Mouse (Mus musculus) erythroblast, embryonic 14.5 days (primary cell): ENCODE data around the gene Mtor. TPM values are rescaled to one million over a fixed set of nuclear protein-coding genes. Genes with fewer than 3 reads are reported as not detected.

ENCODE experiments used
- H3K27me3 ChIP-seq: 2 replicates; pipeline ENCODE4 v1.6.1; 2012; ENCODE audit warnings: inconsistent platforms; ENCODE audit not compliant: control insufficient read depth
- H3K36me3 ChIP-seq: 2 replicates; pipeline ENCODE4 v1.6.1; 2012; ENCODE audit warnings: mild to moderate bottlenecking, inconsistent platforms; ENCODE audit not compliant: control insufficient read depth
- H3K4me1 ChIP-seq: 2 replicates; pipeline ENCODE4 v1.6.1; 2012; ENCODE audit warnings: inconsistent platforms; ENCODE audit not compliant: control insufficient read depth
- H3K4me3 ChIP-seq: replicated peaks from 2 replicates; pipeline ENCODE3; 2012; ENCODE audit warnings: moderate library complexity, mild to moderate bottlenecking, inconsistent platforms
- H3K9me3 ChIP-seq: 2 replicates; pipeline ENCODE4 v1.6.1; 2012; ENCODE audit warnings: low read length, inconsistent platforms, mixed read lengths; ENCODE audit not compliant: control insufficient read depth
- GATA1 ChIP-seq: IDR thresholded peaks from 2 replicates; pipeline ENCODE4 v1.6.1; 2012; ENCODE audit warnings: low read length, inconsistent platforms, mixed read lengths
- TAL1 ChIP-seq: IDR thresholded peaks from 3 replicates; pipeline ENCODE4 v1.6.1; 2012; ENCODE audit warnings: low read length, inconsistent platforms, mixed read lengths
- polyA plus RNA-seq: library from polyadenylated mRNA; stranded (reverse); fragments of >175 nt; gene quantifications from 2 replicates; pipeline ENCODE4 v1.2.3, GENCODE M21; 2012

The Mtor gene
- 0.99 and 1.2 TPM in 2 replicates for polyA plus RNA-seq

DNA sequence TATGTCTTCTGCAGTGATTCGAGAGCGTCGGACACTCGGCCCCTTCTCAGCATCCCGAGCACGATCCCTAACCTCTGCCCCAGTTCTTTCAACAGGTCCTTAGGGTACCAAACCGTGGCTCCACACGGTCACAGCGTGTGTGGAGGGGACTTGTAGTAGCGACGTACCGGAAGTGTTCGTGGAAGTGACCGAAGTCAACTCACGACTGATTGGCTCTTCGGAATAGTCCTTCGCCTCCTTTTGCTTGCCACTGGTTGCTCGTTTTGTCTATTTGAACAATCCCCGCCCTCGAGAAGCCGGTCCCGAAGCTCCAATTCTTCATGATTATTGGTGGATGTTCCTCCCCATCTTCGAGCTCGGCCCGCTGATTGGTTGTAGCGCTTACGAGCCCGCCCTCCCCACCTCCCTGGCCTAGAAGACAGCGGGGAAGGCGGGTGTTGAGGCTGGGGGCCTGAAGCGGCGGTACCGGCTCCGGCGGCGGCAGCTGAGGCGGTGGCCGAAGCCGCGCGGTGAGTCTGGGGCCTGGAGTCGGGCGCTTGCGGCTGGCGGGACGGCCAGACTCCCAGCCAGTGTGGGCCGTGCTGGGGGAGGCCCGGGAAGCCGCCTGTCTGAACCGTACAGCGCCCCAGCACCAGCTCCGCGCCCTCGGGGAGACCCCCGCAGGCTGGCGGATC, at the start of gene Mtor:
Mtor (plus strand) TSS at position 433 of the 674 bp plus-strand sequence.
- H3K4me1 ChIP-seq = peaks cover 38% of the 10 kb centered on the region
- TF ChIP-seq GATA1 (no peak), TAL1 (no peak)

DNA sequence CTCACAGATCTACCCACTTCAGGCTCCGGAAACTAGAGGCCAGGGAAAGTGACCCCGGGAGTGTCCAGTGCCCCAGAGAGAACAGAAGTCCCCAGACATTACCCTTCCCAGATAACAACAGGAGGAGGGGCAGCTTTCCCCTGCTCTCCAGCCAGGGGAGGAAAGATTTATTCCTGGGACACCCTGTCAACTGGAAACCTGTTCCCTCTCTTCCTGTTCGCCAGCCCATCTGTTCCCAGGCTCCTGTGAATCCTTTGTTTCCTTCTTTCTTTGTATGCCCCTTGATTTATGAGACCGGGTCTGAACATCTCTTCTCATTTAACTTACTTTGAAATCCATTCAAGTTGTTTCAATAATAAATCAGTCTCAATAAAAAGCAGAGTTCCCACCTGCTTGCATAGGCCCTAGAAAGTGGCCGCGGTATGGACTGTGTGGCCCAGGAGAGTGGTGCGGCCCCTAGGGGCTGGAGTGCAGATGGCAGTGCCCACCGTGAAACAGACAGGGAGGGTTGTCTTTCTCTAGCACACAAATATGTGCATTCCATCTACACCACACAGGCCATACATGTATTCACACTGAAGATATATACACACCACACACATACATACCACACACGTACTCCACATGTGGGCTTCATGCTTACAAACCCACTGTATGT, 48.8 kb upstream of the Mtor start:
- Histone ChIP-seq H3K36me3 (no peaks in the 10 kb centered on the region), H3K4me1 (no peaks in the 10 kb centered on the region), H3K4me3 (no peak overlapping the region), H3K9me3 (no peaks in the 10 kb centered on the region), H3K27me3 (peaks cover 23% of the 10 kb centered on the region)
- TF ChIP-seq TAL1 (no peak), GATA1 (no peak)

More for the DNA sequence above, at the start of gene Mtor:
- Histone ChIP-seq H3K4me3 (peak within 1 kb of the TSS; percentile 94), H3K36me3 (peaks cover 14% of the 10 kb centered on the region), H3K27me3 (no peaks in the 10 kb centered on the region), H3K9me3 (no peaks in the 10 kb centered on the region)

DNA sequence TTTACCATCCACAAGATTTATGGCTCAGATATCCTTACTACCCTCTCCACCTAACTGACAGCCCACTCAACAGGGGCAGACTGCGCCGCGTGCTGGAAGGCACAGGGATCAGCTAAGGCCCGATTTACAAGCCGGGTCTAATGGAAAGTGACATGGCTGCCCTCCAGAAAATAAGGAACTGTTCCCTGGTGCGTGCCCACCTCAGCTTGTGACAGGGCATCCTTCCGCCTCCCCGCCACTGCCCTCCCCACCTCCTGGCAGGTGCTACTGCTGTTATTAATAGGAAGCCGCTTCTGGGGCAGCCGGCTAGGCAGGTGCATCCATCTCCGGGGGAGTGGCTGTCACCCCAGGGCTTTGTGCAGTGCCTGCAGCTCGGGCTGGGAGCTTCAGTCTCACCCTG, 45.0 kb upstream of the Mtor start:
- no peak for TF ChIP-seq GATA1
- no peak for TF ChIP-seq TAL1
- no peaks in the 10 kb centered on the region for H3K9me3 ChIP-seq
- H3K27me3 ChIP-seq = peaks cover 48% of the 10 kb centered on the region
- H3K36me3 ChIP-seq = no peaks in the 10 kb centered on the region
- H3K4me1 ChIP-seq = no peaks in the 10 kb centered on the region
- no peak overlapping the region for H3K4me3 ChIP-seq

DNA sequence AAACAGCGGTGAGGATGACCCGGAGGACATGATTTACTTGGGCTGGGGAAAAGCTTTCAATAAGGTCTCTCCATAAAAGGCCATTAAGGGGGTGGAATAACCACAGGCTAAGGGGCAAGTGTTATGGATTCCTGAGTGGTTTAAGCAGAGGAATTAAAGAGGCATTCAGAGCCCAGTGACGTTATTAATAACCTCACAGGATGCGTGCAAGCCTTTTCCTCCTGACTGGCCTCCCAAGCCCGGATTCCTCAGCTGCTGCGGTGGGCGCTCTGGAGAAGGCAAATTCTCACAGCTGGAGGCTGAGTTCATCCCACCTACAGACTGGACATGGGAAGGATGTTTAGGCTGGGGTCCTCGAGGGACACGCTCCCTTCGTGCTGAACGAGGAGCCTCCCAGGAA, 43.7 kb upstream of the Mtor start:
- H3K27me3 ChIP-seq = peaks cover 48% of the 10 kb centered on the region

DNA sequence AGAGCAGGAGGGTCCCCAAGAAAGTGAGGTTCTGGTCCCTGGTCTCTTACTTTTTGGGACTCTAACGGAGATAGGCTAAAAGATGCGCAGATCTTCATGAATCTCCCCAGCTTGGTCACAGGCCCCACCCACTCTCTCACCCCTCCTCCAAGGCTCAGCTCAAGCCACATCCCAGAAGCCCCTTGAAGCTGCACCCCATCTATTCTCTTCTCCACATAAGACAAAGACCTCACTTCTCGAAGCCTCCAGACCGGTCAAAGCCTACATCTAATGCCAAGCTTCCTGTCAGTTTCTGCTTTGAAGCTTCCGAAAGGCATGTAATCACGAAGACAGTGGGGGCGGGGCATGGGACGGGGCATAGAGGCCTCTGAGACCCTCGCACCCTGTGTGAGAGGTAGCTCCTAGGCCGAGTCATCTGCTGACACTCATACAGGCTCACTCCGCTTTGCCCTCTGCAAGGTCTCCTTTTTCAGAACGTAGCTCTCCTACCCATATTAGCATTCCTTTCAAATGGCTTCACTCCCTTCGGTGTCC, 43.1 kb upstream of the Mtor start:
- peaks cover 48% of the 10 kb centered on the region for H3K27me3 ChIP-seq
- H3K4me1 ChIP-seq = no peaks in the 10 kb centered on the region
- no peaks in the 10 kb centered on the region for H3K36me3 ChIP-seq
- H3K4me3 ChIP-seq = no peak overlapping the region
- TF ChIP-seq TAL1 (no peak), GATA1 (no peak)
- H3K9me3 ChIP-seq = no peaks in the 10 kb centered on the region

More for the DNA sequence above, 43.7 kb upstream of the Mtor start:
- H3K9me3 ChIP-seq = no peaks in the 10 kb centered on the region
- TF ChIP-seq GATA1 = no peak
- TF ChIP-seq TAL1 = no peak
- H3K4me1 ChIP-seq = no peaks in the 10 kb centered on the region
- H3K4me3 ChIP-seq = no peak overlapping the region
- H3K36me3 ChIP-seq = no peaks in the 10 kb centered on the region

DNA sequence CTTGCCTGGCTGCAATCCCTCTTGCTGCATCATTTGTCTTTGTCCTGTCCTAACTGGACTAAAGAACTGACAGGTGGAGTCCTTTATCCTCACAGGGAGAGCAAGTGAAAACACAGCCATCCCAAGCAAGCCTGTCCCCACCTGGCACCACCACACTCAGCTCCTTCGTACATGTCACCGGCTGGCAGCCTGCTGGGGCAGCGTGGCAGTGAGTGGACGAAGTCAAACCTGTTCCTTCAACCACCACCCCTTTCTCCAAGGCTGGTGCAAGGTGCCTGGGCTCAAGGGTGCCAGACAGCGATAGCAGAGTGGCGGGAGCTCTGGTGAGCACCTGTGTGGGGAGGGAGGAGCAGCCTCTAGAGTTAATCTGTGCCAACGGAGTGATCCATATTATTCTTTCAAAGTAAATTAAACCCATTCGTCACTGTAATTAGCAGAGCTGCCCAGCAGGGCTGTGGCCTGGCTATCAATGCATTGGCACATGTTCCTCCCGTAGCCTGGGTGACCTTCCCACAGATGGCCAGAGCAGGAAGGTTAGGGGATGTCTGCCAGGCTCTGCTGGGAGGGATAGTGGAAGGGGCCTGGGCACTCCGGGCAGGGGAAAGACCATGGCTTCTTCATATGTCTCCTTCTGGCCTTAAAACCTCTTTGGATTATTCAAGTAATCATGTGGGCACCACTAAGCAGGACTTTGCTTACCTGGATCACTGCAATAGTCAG, 40.0 kb upstream of the Mtor start:
- TF ChIP-seq GATA1 = no peak
- no peak for TF ChIP-seq TAL1
- H3K27me3 ChIP-seq = peaks cover 37% of the 10 kb centered on the region
- H3K36me3 ChIP-seq = no peaks in the 10 kb centered on the region
- no peaks in the 10 kb centered on the region for H3K9me3 ChIP-seq
- no peaks in the 10 kb centered on the region for H3K4me1 ChIP-seq
- no peak overlapping the region for H3K4me3 ChIP-seq

DNA sequence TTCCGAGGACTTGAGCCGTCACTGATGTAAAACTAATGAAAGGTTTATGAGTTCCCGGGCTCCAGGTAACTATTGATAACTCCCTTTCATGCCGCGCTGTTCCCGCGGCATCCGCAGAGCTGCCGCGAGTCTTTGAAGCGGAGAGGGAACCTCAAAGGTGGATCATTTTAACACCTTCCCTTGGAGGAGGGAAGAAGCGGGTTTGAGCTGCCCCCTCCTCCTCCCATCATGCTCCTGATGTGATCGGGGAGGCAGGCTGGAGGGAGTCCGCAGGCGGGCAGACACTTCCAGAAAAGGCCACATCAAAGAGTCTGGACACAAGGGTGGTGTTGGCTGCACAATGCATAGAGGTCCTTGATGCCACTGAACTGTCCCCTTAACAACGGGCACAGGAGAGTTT, 32.8 kb upstream of the Mtor start:
- peaks cover 19% of the 10 kb centered on the region for H3K27me3 ChIP-seq
- no peak overlapping the region for H3K4me3 ChIP-seq
- H3K4me1 ChIP-seq = no peaks in the 10 kb centered on the region; the same call in 1 of the 2 replicates
- no peak for TF ChIP-seq GATA1
- TF ChIP-seq TAL1 = no peak
- no peaks in the 10 kb centered on the region for H3K9me3 ChIP-seq
- no peaks in the 10 kb centered on the region for H3K36me3 ChIP-seq

DNA sequence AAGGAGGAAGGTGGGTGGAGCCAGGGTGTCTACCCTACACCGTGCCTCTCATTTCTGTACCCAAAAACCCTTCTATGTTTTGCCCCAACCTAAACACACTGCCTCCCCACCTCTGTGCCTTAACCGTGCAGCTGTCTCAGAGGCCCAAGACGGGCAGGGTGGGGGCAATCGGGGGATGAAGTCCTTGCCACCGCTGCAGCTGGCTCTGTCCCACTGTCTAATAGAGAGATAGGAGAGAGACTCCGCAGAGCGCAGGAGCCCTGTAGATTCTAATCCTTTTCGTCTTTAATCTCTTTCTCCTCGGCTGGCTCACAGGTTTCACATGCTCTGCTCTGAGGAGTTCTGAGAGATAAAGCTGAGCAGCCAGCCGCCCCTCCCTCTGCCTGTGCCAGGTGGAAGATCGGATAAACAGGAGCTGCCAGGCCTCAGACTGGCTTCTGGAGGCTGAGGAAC, 31.3 kb upstream of the Mtor start:
- no peaks in the 10 kb centered on the region for H3K9me3 ChIP-seq
- no peak overlapping the region for H3K4me3 ChIP-seq
- peaks cover 19% of the 10 kb centered on the region for H3K27me3 ChIP-seq
- TF ChIP-seq TAL1 (no peak), GATA1 (no peak)
- H3K36me3 ChIP-seq = no peaks in the 10 kb centered on the region
- H3K4me1 ChIP-seq = no peaks in the 10 kb centered on the region; the same call in 1 of the 2 replicates

DNA sequence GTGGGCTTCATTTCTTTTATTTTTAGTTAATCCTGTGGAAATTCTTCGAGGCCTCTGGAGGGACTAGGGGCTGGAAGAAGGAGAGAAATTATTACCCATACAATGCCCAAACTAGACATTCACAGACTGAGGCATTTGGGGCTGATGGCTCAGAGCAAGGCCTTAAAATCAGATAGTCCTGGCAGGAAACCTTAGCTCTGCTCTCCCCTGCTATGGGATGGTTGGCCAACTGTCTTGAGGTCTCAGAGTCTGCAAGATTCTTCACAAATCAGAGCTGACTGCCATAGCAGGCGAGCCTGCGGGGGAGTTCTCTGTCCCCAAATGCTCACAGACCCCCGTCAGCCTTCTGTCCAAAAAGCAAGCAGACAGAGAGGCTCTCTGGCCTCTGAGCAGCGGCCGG, 30.9 kb upstream of the Mtor start:
- Histone ChIP-seq H3K27me3 (peaks cover 19% of the 10 kb centered on the region), H3K36me3 (no peaks in the 10 kb centered on the region), H3K9me3 (no peaks in the 10 kb centered on the region), H3K4me3 (no peak overlapping the region), H3K4me1 (no peaks in the 10 kb centered on the region; the same call in 1 of the 2 replicates)
- no peak for TF ChIP-seq TAL1
- TF ChIP-seq GATA1 = no peak
